Mouse (Mus musculus): ENCODE measurements around the gene Hrh3. TPM values are rescaled to one million over a fixed set of nuclear protein-coding genes. Genes with fewer than 3 reads are reported as not detected.
A peak's percentile ranks its signal among the peaks of the same experiment; 100 is the strongest.

Hrh3 gene
- polyA plus RNA-seq, 1 experiment from 2014 or later: 0.40 TPM

DNA sequence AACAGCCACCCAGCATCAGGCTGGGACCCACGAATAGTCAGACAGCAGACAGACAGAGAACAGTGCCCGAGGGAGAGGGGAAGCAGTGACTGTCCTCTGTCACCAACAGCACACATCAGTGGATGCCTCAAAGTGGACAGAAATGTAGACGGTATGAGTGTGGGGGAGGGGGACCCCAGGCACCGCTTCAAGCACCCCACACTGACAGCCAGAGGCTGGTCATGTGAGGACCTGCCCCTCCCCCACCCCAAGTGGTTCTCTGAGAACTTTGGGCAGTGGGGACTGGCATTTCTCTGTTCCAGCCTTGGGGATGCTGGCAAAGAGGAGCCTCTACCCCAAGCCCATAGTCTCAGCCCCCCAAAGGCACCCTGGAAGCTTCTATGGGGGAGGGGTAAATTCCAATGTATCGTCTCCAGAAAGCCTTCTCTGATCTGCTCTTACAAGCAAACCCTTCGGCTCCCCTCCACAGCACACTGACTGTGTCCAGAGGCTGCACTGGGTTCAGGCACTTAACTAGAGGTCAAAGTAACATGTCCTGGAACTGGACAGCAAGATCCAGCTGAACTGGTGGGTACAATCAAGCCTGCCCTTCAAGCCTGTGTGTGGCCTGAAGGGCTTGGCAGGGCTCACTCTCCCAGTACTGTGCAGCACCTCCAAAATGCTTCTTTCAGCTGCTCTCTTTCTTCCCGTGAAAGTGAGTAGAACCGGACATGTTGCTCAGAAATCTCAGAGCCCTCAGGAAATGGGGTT, 1.3 kb upstream of the Hrh3 start:
- Histone ChIP-seq H3K9me3 (replicated peaks) (no peaks in the 10 kb centered on the region), H3K4me1 (peaks cover 21% of the 10 kb centered on the region), H3K27me3 (peaks cover 54% of the 10 kb centered on the region), H3K27ac (replicated peaks) (no peak overlapping the region), H3K4me2 (replicated peaks) (no peak overlapping the region), H3K36me3 (no peaks in the 10 kb centered on the region), H3K4me3 (replicated peaks) (no peak overlapping the region), H3K9ac (no peak overlapping the region)
- WGBS: 17% methylated on average over 8 of the region's 8 CpGs
- no peak for ATAC-seq (ENCODE audit: insufficient number of reproducible peaks, low FRiP score, low TSS enrichment, low read depth)

DNA sequence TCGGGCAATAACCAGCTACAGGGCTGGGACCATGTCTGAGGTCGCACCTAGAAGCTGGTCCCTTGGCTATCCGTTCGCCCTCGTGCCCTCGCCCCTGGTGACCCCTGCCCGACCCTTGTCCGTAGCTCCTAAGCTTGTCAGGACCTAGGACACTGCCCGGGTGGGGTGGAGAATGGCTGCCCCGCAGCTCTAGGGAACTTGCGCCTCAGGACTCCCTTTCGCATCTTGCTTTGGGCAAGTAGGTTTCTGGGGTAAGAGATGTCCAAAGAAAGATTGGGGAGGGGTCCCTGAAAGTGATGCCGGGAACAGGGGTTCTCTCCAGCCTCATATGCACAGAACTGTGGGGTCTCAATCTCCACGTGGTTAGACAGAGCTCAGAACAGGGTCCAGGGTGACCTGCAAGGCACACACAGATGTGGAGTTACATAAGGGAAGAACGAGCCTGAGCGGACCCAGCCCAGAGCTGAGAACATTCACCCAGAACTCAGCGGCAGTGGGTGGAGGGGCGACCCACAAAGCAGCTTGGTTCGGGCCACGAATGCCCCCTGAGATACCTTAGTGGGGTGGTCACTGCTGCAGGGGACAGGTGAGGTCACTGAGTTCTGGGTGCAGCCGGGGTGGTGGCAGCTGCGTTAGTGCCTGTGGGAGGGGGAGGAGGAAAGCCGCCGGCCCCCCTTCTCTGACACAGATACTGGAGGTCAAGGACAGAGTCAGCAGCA, 530 bp upstream of the Hrh3 start:
- no peak for ATAC-seq (ENCODE audit: insufficient number of reproducible peaks, low FRiP score, low TSS enrichment, low read depth)
- Histone ChIP-seq H3K27me3 (peaks cover 62% of the 10 kb centered on the region), H3K4me2 (replicated peaks) (peak overlapping the region; percentile 98), H3K9ac (no peak overlapping the region), H3K27ac (replicated peaks) (no peak overlapping the region), H3K4me3 (replicated peaks) (peak overlapping the region; percentile 50), H3K4me1 (peaks cover 21% of the 10 kb centered on the region), H3K36me3 (no peaks in the 10 kb centered on the region), H3K9me3 (replicated peaks) (no peaks in the 10 kb centered on the region)
- 9% methylated on average over 20 of the region's 24 CpGs for WGBS

DNA sequence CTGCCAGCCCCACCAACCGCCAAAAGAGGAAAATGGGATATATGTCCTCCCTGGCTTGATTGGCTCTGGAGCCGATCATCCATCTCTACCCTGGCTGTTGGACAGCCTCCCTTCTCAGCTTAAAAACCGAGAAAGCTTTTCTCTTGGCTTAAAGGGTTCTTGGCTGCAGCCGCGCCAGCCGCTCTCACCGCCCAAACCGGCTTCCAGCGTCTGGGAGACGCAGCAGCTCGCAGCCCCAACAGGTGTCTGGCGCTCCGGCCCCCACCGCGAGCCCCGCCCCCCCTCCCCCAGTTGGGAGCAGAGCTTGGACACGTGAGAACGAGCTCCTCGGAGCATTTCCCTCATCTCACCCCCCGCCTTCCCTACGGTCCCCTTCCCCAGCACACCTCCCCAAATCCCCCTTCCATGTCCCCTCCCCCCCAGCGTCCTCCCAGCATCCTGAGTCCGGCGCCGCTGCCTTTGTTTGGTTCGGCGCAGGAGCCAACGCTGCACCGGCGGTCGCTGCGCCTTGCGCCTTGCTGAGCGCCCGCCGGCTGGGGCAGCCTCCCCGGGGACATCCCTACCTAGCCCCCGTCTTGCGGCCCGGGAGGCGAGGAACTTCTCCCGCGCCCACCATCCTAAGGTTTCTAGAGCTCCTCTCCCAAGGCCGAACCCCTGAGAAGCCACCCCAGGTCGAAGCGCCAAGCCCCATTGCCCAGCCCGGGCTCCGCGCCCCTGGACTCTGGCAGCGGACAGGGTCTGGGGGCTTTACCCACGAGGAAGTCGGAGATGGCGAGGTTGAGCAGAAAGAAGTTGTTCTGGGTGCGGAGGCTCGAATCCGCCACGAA, 924 bp downstream of the Hrh3 start:
- Histone ChIP-seq H3K9me3 (replicated peaks) (no peaks in the 10 kb centered on the region), H3K4me1 (peaks cover 25% of the 10 kb centered on the region), H3K27me3 (peaks cover 77% of the 10 kb centered on the region), H3K9ac (no peak overlapping the region), H3K4me2 (replicated peaks) (peak overlapping the region; percentile 98), H3K27ac (replicated peaks) (no peak overlapping the region), H3K4me3 (replicated peaks) (peak overlapping the region; percentile 50), H3K36me3 (no peaks in the 10 kb centered on the region)
- ATAC-seq (ENCODE audit: insufficient number of reproducible peaks, low FRiP score, low TSS enrichment, low read depth): no peak
- 1% methylated on average over 57 of the region's 57 CpGs for WGBS

DNA sequence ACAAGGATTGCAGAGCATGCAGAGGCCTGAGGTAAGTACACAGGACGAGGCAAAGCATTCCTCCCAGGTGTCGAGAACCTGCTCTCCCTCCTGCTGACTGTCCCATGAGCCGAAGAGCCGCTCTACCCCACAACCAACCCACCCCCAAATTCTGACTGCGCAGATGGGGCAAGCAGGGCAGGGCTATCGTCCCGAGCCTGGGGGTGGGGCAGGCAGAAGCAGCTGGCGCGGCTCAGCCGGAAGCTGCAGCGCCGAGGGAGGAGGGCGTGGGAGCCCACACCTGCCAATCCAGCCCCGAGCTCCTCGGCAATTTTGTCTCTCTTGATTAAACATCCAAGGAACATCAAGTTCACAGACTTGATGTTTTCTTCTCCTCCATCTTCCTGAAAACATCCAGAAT, 4.8 kb downstream of the Hrh3 start:
- ATAC-seq (ENCODE audit: insufficient number of reproducible peaks, low FRiP score, low TSS enrichment, low read depth): no peak
- no peaks in the 10 kb centered on the region for H3K36me3 ChIP-seq
- peaks cover 22% of the 10 kb centered on the region for H3K4me1 ChIP-seq
- no peak overlapping the region for H3K4me3 ChIP-seq (replicated peaks)
- 7% methylated on average over 15 of the region's 15 CpGs for WGBS
- peaks cover 81% of the 10 kb centered on the region for H3K27me3 ChIP-seq
- H3K27ac ChIP-seq (replicated peaks): no peak overlapping the region
- no peaks in the 10 kb centered on the region for H3K9me3 ChIP-seq (replicated peaks)
- no peak overlapping the region for H3K9ac ChIP-seq
- H3K4me2 ChIP-seq (replicated peaks): peak overlapping the region; percentile 17; the same call in 1 of the 2 replicates

DNA sequence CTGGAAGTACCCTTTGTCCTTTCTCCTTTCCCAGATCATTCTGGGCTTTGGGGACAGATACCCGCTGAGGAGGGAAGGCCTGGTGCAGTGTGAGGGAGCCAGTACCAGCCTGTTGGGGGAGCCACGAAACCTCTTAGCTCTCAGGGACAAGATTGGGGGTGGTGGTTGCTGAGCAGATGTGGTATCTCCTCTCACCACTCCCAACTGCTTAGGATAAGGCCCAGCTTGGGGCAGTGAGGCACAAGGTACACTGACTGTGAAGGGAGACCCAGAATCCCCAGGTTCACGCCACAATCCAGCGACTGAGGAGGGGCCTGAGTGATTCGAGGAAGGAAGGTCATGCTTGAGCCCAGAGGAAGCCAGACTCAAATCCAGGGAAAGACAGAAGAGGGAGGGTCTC, 6.1 kb downstream of the Hrh3 start:
- H3K27ac ChIP-seq (replicated peaks): no peak overlapping the region
- no peaks in the 10 kb centered on the region for H3K9me3 ChIP-seq (replicated peaks)
- peaks cover 68% of the 10 kb centered on the region for H3K27me3 ChIP-seq
- peaks cover 9% of the 10 kb centered on the region for H3K4me1 ChIP-seq
- H3K9ac ChIP-seq: no peak overlapping the region
- H3K4me3 ChIP-seq (replicated peaks): no peak overlapping the region
- 51% methylated on average over 5 of the region's 5 CpGs for WGBS
- H3K36me3 ChIP-seq: no peaks in the 10 kb centered on the region
- H3K4me2 ChIP-seq (replicated peaks): no peak overlapping the region
- ATAC-seq (ENCODE audit: insufficient number of reproducible peaks, low FRiP score, low TSS enrichment, low read depth): no peak

DNA sequence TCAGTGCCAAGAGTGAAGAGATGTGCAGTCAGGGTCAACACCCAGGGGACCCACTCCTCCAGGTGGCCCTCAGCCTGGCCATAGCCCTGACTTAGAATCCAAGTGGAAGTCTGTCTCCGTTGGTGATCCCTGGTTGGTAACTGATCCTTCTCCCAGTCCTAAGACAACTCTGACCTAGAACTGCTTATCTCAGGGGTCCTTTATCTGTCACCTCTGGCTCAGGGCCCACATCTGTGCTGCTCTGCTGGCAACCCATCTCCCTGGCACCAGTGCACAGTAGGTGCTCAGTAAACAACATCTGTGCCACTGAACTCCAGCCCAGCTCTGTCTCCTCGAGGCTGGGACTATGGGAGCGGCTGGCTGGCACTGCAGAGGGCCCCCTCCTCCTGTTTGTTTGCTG, 6.7 kb downstream of the Hrh3 start:
- Histone ChIP-seq H3K4me3 (replicated peaks) (no peak overlapping the region), H3K9ac (no peak overlapping the region), H3K4me1 (peaks cover 4% of the 10 kb centered on the region; the same call in 1 of the 2 replicates), H3K27ac (replicated peaks) (no peak overlapping the region), H3K9me3 (replicated peaks) (no peaks in the 10 kb centered on the region), H3K4me2 (replicated peaks) (no peak overlapping the region), H3K36me3 (no peaks in the 10 kb centered on the region), H3K27me3 (peaks cover 62% of the 10 kb centered on the region)
- 37% methylated on average over 3 of the region's 3 CpGs for WGBS
- no peak for ATAC-seq (ENCODE audit: insufficient number of reproducible peaks, low FRiP score, low TSS enrichment, low read depth)

DNA sequence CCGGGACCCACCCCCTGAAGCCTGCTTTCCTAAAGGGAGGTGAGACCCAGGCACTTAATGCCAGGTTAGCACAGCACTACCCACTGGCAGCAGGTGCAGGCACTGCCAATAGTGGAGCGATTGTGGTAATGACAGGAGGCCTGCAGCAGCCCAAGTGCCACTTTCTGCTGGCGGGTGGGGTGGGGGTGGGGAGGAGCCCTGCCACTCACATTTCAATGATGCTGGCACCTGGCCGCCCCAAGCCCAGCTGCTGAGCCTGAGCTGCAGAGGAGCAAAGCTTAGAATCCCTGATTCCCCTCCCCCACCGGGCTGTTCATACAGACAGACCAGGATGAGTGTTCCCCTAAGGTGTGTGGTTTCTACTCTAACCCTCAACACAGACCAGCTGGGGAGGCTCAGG, 8.6 kb downstream of the Hrh3 start:
- Histone ChIP-seq H3K27me3 (peaks cover 43% of the 10 kb centered on the region), H3K4me1 (peaks cover 4% of the 10 kb centered on the region; the same call in 1 of the 2 replicates), H3K4me3 (replicated peaks) (no peak overlapping the region), H3K36me3 (no peaks in the 10 kb centered on the region), H3K27ac (replicated peaks) (no peak overlapping the region), H3K4me2 (replicated peaks) (no peak overlapping the region), H3K9me3 (replicated peaks) (no peaks in the 10 kb centered on the region), H3K9ac (no peak overlapping the region)
- ATAC-seq (ENCODE audit: insufficient number of reproducible peaks, low FRiP score, low TSS enrichment, low read depth): peak; percentile 72
- WGBS: 33% methylated on average over 5 of the region's 5 CpGs

DNA sequence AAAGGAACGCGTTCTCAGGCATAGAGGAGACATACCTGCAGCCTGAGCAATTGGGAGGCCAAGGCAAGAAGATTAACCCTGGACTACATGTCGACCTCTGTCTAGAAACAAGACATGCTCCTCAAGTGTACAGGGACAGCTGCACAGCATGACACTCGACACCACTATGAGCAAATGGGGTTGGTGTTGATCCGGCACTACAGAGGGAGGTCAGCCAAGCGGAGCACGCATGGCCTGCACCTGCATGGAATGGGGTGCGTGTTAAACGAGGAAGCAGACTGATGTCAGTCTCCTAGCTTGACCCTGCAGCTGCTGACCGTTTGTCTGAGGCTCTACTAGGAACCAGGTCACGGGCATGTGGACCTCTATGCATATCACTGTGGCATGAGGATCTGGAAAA, 14.0 kb downstream of the Hrh3 start:
- Histone ChIP-seq H3K27ac (replicated peaks) (no peak overlapping the region), H3K4me3 (replicated peaks) (no peak overlapping the region), H3K9ac (no peak overlapping the region), H3K27me3 (0 out of 2 replicates have a peak, but pooled peaks cover 9% of the 10 kb centered on the region), H3K4me2 (replicated peaks) (no peak overlapping the region), H3K4me1 (no peaks in the 10 kb centered on the region), H3K9me3 (replicated peaks) (no peaks in the 10 kb centered on the region), H3K36me3 (peaks cover 3% of the 10 kb centered on the region; the same call in 1 of the 2 replicates)
- 0 out of 2 replicates have a peak, but pooled peaks have one; percentile 30 for ATAC-seq (ENCODE audit: insufficient number of reproducible peaks, low FRiP score, low TSS enrichment, low read depth)
- 52% methylated on average over 11 of the region's 11 CpGs for WGBS

DNA sequence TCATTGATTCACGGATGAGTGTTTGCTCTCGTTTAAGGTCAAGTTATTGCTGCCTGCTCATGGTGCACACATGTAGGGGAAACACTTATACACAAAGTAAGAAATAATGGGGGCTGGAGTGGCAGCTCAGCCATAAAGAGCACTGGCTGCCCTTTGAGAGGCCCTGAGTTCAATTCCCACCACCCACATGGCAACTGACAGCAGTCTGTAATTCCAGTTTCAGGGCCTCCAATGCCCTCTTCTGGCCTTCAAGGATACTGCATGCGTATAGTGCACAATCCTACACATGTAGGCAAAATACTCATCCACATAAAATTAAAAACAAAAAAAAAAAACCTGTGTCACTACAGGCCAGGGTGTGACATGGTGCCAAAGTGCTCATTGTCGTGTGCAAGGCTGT, 16.8 kb downstream of the Hrh3 start:
- Histone ChIP-seq H3K9ac (no peak overlapping the region), H3K9me3 (replicated peaks) (no peaks in the 10 kb centered on the region), H3K27me3 (0 out of 2 replicates have a peak, but pooled peaks cover 8% of the 10 kb centered on the region), H3K4me2 (replicated peaks) (no peak overlapping the region), H3K4me1 (no peaks in the 10 kb centered on the region), H3K4me3 (replicated peaks) (no peak overlapping the region), H3K27ac (replicated peaks) (no peak overlapping the region), H3K36me3 (peaks cover 9% of the 10 kb centered on the region; the same call in 1 of the 2 replicates)
- WGBS: 87% methylated on average over 4 of the region's 4 CpGs
- ATAC-seq (ENCODE audit: insufficient number of reproducible peaks, low FRiP score, low TSS enrichment, low read depth): no peak

DNA sequence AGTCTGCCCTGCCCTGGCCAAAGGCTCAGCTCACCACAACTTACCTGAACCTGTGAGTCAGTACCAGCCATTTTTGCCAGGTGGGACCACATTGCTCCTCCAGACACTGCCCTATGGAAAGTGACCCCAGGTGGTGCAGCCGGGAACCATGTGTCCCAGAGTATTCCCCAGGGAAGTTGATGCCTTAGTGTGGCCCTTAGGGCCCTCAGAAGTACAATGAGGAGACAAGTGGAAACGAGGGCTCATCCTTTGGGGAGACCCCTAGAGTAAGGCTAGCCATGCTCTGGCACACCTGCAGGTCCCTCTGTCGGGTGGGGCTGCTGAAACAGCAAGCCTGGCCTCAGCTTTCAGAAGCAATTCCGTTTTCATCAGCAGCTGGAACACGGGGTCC, 17.7 kb downstream of the Hrh3 start:
- no peak overlapping the region for H3K4me3 ChIP-seq (replicated peaks)
- WGBS: 80% methylated on average over 5 of the region's 5 CpGs
- no peak for ATAC-seq (ENCODE audit: insufficient number of reproducible peaks, low FRiP score, low TSS enrichment, low read depth)
- H3K27ac ChIP-seq (replicated peaks): no peak overlapping the region
- no peaks in the 10 kb centered on the region for H3K9me3 ChIP-seq (replicated peaks)
- H3K4me1 ChIP-seq: no peaks in the 10 kb centered on the region
- H3K36me3 ChIP-seq: peaks cover 11% of the 10 kb centered on the region; the same call in 1 of the 2 replicates
- no peak overlapping the region for H3K9ac ChIP-seq
- 0 out of 2 replicates have a peak, but pooled peaks cover 8% of the 10 kb centered on the region for H3K27me3 ChIP-seq
- no peak overlapping the region for H3K4me2 ChIP-seq (replicated peaks)

Data from embryonic facial prominence, embryonic 15.5 days (tissue).